Mouse (Mus musculus) gastrocnemius, postnatal 4 days (tissue): ENCODE data around the gene Zfp872. TPM values are rescaled to one million over a fixed set of nuclear protein-coding genes. Genes with fewer than 3 reads are reported as not detected.
A peak's percentile ranks its signal among the peaks of the same experiment; 100 is the strongest.
"Not testable (repeated sequence)": the region's sequence is repeated elsewhere in the genome, so short reads cannot be mapped to it uniquely, and the experiment has no call there.

Experiments
- DNase-seq, 2 experiments: peaks; one replicate each; pipeline ENCODE4 v3.0.0; 2021 to 2022; ENCODE audit warnings: low spot score in 2 of 2, mixed read lengths in 2 of 2
- total RNA-seq, 2 experiments: library from RNA; stranded (reverse); gene quantifications; 2 replicates each; pipeline ENCODE4 v1.2.3; 2021

The Zfp872 gene
- total RNA-seq, 2 experiments from 2014 or later: not detected

DNA sequence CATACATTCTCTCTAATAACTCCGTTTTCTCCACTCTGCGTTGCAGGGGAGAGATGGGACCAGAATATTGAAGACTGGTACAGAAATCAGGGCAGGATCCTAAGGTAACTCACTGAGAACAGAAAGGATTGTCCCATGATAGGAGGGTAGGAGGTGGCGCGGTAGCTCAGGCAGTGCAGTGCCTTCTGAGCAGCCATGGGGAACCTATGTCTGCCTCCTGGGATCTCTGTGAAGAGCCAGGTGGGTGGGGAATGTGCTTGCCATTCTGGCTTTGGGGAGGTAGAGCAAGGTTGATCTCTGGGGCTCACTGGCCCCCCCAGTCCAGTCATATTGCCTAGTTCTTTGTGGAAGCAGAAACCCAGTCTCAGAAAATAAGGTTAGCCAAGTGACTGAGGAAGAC lies 20.1 kb upstream of the Zfp872 start:
- no peak for DNase-seq

DNA sequence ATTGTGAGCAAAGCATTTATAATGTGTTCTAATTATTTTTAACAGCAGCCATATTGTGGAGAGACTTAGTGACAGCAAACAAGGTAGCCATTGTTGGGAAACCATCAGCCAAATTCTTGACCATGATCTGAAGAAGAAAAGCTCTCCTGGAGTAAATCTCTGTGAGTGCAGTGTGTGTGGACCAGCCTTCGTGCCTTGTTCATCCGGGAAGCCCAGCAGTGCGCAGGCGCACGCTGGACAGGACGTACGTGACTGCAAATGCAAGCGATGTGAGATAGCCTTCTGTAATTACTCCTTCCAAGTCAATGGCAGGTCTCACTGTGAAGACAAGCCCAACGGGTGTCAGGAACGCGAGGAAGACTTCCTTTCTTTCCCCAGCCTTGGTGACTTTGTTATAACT lies 18.6 kb upstream of the Zfp872 start:
- no peak for DNase-seq

DNA sequence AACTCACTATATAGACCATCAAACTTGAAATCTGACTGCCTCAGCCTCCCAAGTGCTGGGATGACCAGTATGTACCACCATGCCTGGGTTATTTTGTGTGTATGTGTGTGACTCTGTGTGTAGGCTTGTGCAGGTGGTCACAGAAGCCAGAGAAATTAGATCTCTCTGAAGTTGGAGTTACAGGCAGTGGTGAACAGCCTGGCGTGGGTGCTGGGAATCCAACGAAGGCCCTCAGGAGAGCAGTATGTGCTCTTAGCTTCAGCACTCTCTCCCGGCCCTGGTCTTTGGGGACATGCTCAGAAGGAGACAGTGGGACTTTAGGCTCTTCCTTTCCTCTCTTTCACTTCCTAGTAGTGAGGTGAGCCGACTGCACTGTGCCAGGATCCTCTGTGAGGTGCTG lies 15.6 kb upstream of the Zfp872 start:
- DNase-seq: no peak

DNA sequence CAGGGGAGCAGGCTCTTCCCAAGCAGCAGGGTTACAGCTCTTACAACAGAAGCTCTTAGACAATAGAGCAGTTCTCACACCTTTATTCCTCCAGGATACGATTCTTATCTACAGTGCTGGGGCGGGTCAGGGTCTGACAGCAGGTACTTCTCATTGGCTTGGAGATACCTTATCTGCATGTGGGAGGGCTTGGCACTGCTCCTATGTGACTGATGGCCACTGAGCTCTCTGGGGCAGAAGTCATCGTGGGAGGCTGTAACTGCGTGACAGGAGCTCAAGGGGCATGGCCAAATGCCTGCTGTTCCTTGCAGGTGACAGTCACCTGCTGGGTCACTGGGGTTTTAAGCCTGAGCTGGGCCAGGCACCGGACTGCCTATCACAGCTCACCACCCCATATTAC lies 8.5 kb downstream of the Zfp872 start:
- DNase-seq: no peak

DNA sequence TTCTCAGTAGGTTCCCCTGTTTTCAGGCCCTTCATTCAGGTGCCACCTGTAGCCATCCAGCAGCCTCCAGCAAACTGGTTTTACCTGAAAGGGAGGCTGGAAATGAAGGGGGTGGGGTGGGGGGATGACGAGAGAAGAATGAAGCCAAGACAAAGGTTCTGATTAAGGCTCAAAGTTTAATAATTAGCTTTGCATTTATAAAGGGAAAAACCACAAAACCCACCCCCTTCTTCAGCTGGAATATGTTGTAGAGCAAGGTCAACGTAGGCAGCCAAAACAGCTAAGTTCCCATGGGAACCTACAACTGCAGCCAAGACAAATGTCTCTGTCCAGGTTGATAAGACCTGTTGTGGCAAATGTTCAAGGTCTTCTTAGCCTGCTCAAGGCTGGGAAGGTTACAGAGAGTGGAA lies 25.9 kb downstream of the Zfp872 start:
- DNase-seq: no peak

DNA sequence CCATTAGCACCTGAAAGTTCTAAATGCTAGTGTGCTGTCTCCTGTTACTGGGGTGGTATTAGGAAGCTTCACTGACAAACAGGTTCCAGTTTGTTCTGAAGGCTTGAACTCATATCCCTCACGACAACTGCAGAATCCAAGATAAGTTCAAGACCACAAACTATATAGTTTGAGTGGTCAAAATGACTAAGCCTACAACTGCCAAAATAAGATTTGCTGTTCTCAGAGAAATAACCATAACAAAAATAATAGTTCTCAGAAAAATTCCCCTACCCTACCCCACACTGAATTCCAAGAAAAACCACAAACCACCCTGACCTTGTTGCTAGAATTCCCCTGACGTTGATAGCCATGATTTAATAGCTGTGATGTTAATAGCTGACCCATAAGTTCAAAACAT lies 26.7 kb downstream of the Zfp872 start:
- DNase-seq: no peak

DNA sequence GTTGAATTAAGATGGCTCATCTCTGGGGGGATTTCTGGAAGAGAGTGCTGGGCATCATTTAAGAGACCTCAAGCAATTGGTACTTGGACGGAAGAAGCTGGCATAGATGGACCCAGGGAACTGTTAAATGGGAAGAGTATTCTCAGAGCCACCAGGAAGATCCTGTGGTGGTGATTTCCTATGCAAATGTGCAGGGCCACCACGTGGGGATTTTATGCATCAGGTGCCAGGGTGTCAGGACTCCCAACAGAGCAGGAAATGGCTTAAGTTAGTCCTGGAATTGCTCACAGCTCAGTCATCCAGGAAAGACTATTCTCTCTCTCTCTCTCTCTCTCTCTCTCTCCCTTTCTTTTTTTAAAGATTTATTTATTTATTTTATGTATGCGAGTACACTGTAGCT lies 28.8 kb downstream of the Zfp872 start:
- DNase-seq: no peak

DNA sequence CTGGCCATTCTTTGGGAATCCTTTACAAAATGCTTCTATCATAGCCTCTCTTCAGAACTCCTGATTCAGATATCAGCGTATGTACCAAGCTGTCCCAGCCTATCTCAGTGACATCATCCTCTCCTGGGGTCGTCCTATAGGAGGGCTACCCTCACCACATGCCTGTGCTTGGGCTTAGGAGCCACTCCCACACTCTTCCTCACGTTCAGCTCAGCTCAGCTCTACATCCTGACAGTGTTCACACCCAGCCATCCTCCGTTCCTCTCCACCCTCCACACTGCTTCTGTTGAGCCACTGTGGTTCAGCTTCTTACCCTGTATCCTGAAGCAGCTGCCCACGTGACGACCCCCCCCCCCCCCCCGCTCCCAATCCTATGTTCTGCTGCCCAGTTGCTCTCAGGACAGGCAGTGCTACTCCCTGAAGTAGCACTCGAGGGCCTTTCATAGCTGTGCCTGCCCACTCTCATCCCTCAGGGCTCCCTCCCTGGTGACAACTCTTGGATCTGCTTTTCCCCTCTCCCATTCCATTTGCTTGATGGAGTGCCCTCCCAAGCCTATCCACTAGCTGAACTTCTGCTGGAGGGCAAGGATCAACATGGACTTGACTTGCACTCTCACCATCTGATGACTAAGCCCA lies 30.1 kb downstream of the Zfp872 start:
- no peak for DNase-seq

DNA sequence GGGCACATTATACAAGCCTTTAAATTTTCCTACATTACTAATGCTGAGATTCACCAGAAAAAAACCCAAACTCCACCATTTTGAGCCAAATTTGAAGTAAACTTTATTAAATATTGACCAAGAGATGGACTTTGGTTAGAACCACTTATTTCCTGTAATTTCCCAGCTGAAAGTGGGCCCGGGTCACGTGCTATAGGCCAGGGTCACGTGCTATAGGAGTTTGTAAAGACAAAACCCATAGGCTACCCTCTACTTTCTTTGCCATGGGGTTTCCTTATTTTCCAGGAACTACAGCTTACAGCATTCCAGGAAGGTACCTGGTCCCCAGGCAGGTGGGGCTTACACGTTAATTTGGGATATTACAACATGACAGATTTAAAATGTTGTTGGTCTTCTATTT lies 36.2 kb downstream of the Zfp872 start:
- no peak for DNase-seq

DNA sequence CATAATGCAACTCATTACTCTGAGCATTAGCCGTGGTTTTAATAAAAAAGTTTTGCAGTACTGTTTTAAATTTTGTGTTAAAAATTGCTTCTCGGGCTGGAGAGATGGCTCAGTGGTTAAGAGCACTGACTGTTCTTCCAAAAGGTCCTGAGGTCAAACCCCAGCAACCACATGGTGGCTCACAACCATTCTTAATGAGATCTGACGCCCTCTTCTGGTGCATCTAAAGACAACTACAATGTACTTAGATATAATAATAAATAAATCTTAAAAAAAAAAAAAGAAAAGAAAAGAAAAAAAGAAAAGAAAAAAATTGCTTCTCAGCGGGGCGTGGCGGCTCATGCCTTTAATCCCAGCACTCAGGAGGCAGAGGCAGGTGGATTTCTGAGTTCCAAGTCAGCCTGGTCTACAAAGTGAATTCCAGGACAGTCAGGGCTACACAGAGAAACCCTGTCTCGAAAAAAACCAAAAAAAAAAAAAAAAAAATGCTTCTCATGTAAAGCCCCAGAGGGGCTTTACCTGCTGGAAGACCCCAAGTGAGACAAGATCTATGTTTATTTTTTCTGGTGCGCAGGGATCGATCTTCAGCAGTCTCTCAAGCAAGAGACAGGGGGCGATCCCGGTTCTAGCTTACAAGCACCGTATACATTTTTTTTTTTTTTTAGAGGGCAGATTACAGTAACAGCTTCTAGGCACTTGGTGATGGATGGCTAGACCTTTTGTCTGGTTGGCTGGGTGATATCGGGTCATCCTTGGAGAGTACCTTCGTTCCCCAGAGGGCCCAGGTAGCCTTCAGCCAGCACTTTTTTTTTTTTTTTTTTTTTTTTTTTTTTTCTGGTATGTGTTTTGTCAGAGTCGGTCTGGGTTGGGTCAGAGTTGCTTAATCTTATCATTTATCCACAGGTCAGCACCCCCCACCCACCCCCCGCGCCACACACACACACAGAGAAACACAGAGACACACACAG lies 36.9 kb downstream of the Zfp872 start:
- peak in 1 of 2 experiments; percentile 35 for DNase-seq

DNA sequence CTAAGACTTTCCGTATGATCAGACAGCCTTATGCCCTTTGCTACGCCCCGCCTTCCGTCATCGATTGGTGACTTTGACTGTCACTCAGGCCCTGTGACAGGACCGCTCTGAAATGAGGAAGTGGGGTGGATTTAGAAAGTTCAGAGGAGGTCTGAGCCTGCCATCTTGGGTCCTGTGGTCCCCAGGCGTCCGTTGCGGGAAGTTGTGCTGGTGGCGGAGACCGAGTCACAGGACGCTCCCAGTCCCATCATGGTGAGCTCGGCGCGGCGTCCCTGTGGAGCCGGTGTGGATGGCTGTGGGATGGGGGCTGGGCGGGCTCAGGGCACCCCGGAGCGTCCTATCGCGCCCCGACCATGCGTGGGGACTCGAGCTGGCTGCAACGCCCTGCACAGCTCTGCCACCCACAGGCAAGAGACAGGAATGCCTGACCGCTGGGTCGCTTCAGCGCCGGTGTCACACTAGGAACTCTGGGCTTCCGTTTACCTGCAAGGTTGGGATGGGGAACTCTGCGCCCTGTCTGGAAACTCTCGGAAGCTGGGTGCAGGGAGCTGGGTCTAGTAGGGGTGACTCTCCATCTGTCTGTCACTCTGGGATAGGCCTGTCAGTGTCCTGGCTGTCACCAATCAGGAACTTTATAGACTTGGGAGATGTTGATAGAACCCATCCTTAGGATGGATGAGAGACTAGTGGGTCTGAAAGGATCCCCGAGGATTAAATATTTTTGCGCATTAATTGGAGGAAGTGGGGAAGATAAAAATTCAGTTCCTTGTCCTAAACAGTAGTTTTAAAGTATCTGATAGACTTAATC lies 37.9 kb downstream of the Zfp872 start, which contains the start of gene Zfp809:
TSS of gene Zfp809 (plus strand) at position 134 of the 808 bp plus-strand sequence.
- peak; percentile 98 to 99 for DNase-seq

DNA sequence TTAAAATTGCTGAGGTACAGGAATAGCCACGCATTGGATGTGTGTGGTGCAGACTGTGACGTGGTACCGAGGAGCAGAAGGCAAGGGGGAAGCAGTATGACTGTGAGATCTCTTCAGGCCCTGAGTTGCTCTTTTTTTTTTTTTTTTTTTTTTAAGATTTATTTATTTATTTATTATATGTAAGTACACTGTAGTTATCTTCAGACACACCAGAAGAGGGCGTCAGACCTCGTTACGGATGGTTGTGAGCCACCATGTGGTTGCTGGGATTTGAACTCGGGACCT lies 38.4 kb downstream of the Zfp872 start:
- not testable (repeated sequence) for DNase-seq

DNA sequence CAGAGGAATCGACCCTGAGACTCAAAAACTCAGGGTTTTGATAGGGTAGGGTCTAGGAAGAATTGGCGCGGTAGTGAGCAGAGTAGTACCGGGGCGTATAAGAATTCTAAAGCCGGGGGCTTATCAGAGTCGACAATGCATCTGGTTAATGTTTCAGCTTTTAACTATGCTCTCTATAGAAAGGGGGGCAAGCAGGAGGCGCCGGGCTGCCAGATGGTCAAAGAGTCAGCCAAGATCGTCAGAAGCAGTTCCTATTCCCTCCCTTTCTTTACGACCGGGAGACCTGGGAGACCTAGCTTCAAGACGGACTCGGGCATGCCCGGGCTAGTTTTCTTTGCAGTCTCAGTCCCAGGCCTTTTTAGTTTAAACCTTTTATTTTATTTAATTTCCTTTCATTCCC lies 39.0 kb downstream of the Zfp872 start:
- DNase-seq: peak; percentile 32 to 58

DNA sequence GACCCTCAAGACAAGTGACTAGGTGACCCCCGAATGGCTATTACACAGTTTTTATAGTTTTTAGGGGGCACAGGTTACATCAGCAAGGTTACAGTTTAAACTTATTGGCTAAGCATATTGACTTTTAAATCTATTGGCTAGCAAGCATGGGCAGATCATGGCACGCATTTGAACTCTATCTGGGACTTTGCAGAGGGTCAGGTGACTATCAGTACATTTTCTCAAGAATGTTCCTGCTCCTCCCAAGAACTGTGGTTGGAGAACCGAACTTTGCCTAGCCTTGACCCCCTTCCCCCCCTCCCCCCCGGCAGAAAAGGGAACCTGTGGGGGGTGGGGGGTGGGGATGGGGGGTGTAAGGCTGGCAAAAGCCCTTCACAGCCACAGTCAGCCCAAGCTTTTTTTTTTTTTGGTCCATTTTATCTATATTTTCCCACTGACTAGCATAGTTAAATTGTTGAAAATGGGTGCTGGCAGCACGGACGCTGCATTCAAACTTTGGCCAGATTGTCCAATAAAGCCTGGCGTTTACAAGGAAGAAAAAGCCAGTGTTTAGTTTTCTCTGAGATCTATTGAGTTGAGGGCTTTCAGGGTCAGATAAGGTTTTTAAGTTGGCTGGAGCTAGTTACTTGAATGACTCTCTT lies 41.6 kb downstream of the Zfp872 start:
- no peak for DNase-seq

DNA sequence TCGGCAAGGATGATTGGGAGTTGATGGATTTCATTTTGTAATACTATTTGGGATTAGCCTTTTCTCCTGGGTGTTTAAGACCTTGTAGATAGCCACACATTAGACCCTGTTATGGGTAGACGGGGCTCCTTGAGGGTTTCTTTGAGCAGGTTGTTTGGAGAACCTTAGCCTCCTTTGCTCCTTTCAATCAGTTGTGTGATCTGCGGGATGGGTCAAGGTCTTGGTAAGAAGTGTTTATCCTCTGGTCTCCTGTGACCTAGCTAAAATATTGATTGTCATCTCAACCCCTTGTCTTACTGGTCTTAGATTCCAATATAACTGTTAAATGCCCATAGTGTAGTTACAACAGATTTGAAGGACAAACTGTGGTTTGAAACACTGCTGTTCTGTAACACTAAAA lies 42.2 kb downstream of the Zfp872 start:
- no peak for DNase-seq

DNA sequence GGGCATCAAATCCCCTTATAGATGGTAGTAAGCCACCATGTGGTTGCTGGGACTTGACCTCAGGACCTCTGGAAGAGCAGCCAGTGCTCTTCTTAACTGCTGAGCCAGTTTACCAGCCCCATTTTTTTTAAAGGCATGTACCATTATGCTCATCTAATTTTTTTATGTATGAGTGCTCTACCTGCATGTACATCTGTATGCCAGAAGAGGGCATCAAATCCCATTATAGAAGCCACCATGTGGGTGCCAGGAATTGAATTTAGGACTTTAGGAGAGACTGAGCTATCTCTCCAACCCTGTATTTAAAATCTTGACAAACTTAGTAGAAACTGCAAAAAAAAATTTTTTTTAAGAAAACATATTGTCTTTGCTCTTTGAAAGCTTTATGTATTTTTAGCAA lies 42.7 kb downstream of the Zfp872 start:
- no peak for DNase-seq

DNA sequence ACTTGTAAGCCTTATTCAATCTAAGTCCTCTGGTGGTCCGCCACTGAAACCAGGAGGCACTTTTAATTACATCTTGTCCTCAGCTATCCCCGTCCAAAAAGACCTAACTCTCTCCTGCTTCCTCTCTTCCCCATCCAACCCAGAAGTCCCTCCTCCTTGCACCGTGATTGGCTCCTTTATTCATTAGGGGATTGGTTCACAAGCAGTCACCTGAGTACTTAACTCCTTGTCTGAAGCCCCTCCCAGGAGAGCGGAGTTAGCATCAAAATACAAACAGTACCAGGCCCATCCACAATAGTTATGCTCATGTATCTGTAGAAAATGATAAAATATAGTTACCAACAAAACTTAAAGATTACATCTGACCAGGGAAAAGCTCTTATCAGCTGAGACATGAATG lies 52.1 kb downstream of the Zfp872 start:
- no peak for DNase-seq

DNA sequence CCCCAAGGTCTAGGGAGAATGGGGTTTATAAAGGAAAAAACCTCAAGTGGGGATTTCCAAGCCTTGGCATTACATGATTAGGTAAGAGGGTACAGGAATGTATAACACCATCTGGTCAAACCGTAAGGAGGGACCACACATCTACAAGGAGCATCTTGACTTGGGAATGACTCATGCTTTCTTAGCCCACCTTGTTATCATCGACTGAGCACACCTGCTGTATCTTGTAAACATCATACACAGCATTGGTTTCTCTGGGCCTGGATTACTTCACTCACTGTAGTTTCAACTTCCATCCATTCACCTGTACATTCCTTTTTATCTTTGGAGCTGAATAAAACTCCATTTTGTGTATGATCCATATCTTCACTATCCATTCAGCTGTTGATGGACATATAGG lies 56.4 kb downstream of the Zfp872 start:
- DNase-seq: no peak
